ENCODE assay signal across 22 mouse cellular contexts in the genomic region with DNA sequence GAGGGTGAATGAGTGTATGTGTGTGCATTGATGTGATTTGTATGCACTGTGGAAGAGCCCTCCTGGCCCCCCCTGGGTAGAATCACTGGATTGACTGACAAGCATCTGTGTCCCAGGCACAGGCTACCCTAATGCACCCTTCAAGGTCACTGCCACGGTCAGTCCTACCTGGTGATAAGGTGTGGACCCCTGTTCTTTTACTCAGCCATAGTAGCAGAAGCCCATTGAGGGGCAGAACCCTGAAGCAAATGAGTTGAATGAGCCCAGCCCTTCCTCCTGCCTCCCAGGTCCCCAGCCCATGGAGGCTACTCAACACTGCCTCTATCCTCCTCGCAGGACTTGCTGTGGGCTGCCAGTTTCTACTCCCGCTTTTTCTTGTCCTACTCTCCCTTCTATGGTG. TPM values are rescaled to one million over a fixed set of nuclear protein-coding genes. Genes with fewer than 3 reads are reported as not detected.
DNase-seq lines count a peak whose midpoint lies in the region; ATAC-seq and TF ChIP-seq lines count a peak whose summit lies in the region.
"Had no signal": no experiment of that assay in that cellular context is flagged by ENCODE, and none has a peak within 500 bp of the region (broad histone marks: within the 10 kb centered on the region; RNA-seq: fewer than 3 reads in every experiment).

No protein-coding gene starts in this region.

- no peak overlapping the region for H3K4me2 ChIP-seq in heart, embryonic 15.5 days
- H3K4me2 ChIP-seq in lung, postnatal 0 days (replicated peaks; ENCODE audit: low read depth, low read length), result no peak overlapping the region
- H3K4me2 ChIP-seq: embryonic facial prominence, embryonic 13.5 days; forebrain, embryonic 12.5 days; heart, embryonic 12.5 days; hindbrain, embryonic 15.5 days had no signal

- DNase-seq in adrenal gland, adult 2 months, result peak; percentile 62
- no peak for DNase-seq in adrenal gland, postnatal 4 days (ENCODE audit: low spot score in 2 of 2)
- no peak for DNase-seq in heart, postnatal 25 days (ENCODE audit: low spot score)
- no peak for DNase-seq in liver, adult 2 months (ENCODE audit: extremely low read depth, low read depth, low spot score)
- DNase-seq in liver, result no peak
- no peak for DNase-seq in lung, postnatal 0 days (ENCODE audit: low spot score)
- DNase-seq in lung, postnatal 36 days, result no peak
- DNase-seq: cerebellum, adult 18-20 months; cerebellum, adult 9-11 months; cerebellum, postnatal 36 days; gastrocnemius, postnatal 10 days; heart, adult 2 months; heart, postnatal 10 days had no signal

- no peaks in the 10 kb centered on the region for H3K27me3 ChIP-seq in heart, embryonic 15.5 days
- H3K27me3 ChIP-seq in liver, adult 2 months (ENCODE audit: control insufficient read depth, insufficient read depth, low read length), result no peaks in the 10 kb centered on the region
- no peaks in the 10 kb centered on the region for H3K27me3 ChIP-seq in lung, postnatal 0 days (replicated peaks; ENCODE audit: insufficient read depth, low read length)
- H3K27me3 ChIP-seq: embryonic facial prominence, embryonic 13.5 days; forebrain, embryonic 12.5 days; heart, embryonic 12.5 days; hindbrain, embryonic 15.5 days had no signal

- H3K4me3 ChIP-seq in heart, embryonic 15.5 days, result no peak overlapping the region
- no peak overlapping the region for H3K4me3 ChIP-seq in liver, adult 2 months (ENCODE audit: insufficient read depth, low read depth, low read length)
- no peak overlapping the region for H3K4me3 ChIP-seq in lung, postnatal 0 days (ENCODE audit: low read depth, low read length)
- H3K4me3 ChIP-seq: embryonic facial prominence, embryonic 13.5 days; forebrain, embryonic 12.5 days; heart, adult 2 months; heart, embryonic 12.5 days; hindbrain, embryonic 10.5 days; hindbrain, embryonic 15.5 days had no signal

- H3K79me2 ChIP-seq in liver, adult 2 months (ENCODE audit: control insufficient read depth, insufficient read depth, low read length), result no peaks in the 10 kb centered on the region

- WGBS in heart, embryonic 15.5 days, result 77% methylated on average over 3 of the region's 3 CpGs
- 64% methylated on average over 3 of the region's 3 CpGs for WGBS in liver, adult 2 months
- WGBS in lung, postnatal 0 days, result 66% methylated on average over 3 of the region's 3 CpGs

- no peak overlapping the region for H3K9ac ChIP-seq in heart, embryonic 15.5 days
- no peak overlapping the region for H3K9ac ChIP-seq in liver, adult 2 months (ENCODE audit: low read depth, low read length)
- no peak overlapping the region for H3K9ac ChIP-seq in lung, postnatal 0 days (replicated peaks; ENCODE audit: low read depth)
- H3K9ac ChIP-seq: embryonic facial prominence, embryonic 13.5 days; forebrain, embryonic 12.5 days; heart, embryonic 12.5 days; hindbrain, embryonic 15.5 days had no signal

- no peak for TF ChIP-seq POLR2A in liver, adult 2 months (IDR thresholded peaks at IDR 0.05; ENCODE audit: extremely low read depth, insufficient read depth, low read length)

- intact Hi-C loops in heart, postnatal 25 days (cut with DNase I), result no loop called here

- TF ChIP-seq CTCF in liver, adult 2 months (IDR thresholded peaks at IDR 0.05; ENCODE audit: low read depth, low read length), result no peak
- TF ChIP-seq CTCF in lung, postnatal 0 days (IDR thresholded peaks at IDR 0.05), result no peak

- H3K36me3 ChIP-seq in heart, embryonic 15.5 days, result peaks cover 65% of the 10 kb centered on the region
- H3K36me3 ChIP-seq in liver, adult 2 months (ENCODE audit: control insufficient read depth, insufficient read depth, low read length), result peaks cover 4% of the 10 kb centered on the region
- H3K36me3 ChIP-seq in lung, postnatal 0 days (ENCODE audit: insufficient read depth, low read length), result peaks cover 16% of the 10 kb centered on the region

- H3K4me1 ChIP-seq in heart, embryonic 15.5 days (replicated peaks), result peaks cover 17% of the 10 kb centered on the region
- H3K4me1 ChIP-seq in liver, adult 2 months (ENCODE audit: control insufficient read depth, insufficient read depth, low read length), result peaks cover 34% of the 10 kb centered on the region
- peaks cover 27% of the 10 kb centered on the region; the same call in 1 of the 2 replicates for H3K4me1 ChIP-seq in lung, postnatal 0 days (ENCODE audit: insufficient read depth, low read depth, low read length)
- H3K4me1 ChIP-seq: embryonic facial prominence, embryonic 13.5 days; forebrain, embryonic 12.5 days; hindbrain, embryonic 15.5 days had no signal

- TF ChIP-seq EP300 in lung, postnatal 0 days (IDR thresholded peaks at IDR 0.05), result no peak

- H3K9me3 ChIP-seq in heart, embryonic 15.5 days (replicated peaks), result no peaks in the 10 kb centered on the region
- no peaks in the 10 kb centered on the region for H3K9me3 ChIP-seq in lung, postnatal 0 days (ENCODE audit: low read length)
- H3K9me3 ChIP-seq: embryonic facial prominence, embryonic 13.5 days; forebrain, embryonic 12.5 days; heart, embryonic 12.5 days; hindbrain, embryonic 10.5 days; hindbrain, embryonic 15.5 days had no signal

- ATAC-seq in heart, embryonic 15.5 days (replicated peaks; ENCODE audit: insufficient number of reproducible peaks, insufficient read depth, low FRiP score, low read depth), result 0 out of 2 replicates have a peak, but pooled peaks have one; percentile 7
- no peak for ATAC-seq in lung, postnatal 0 days
- ATAC-seq: forebrain, embryonic 16.5 days; inflammation-experienced regulatory T-cells, adult 6 months had no signal

- H3K27ac ChIP-seq in heart, embryonic 15.5 days, result no peak overlapping the region
- H3K27ac ChIP-seq in liver, adult 2 months (replicated peaks; ENCODE audit: insufficient read depth, low read depth, low read length), result peak overlapping the region; percentile 11; the same call in 1 of the 2 replicates
- 0 out of 2 replicates have a peak overlapping the region, but pooled peaks have one; percentile 82 for H3K27ac ChIP-seq in lung, postnatal 0 days (ENCODE audit: low read length)
- H3K27ac ChIP-seq: embryonic facial prominence, embryonic 13.5 days; forebrain, embryonic 12.5 days; heart, adult 2 months; hindbrain, embryonic 10.5 days; hindbrain, embryonic 15.5 days had no signal

RNA-seq across cellular contexts. Expression of a gene that starts 13.9 kb away (rescaled TPM):
- total RNA-seq in adrenal gland, adult 2 months (2021), result 10 to 100 TPM; 13.3 to 17.6 TPM
- polyA plus RNA-seq in adrenal gland, adult 2 months (2012; rRNA removed), result 57.7 and 61.3 TPM in 2 replicates
- 10 to 100 TPM; 12.2 to 19.3 TPM for total RNA-seq in adrenal gland, postnatal 4 days (2021)
- 39.4 and 43.9 TPM in 2 replicates for polyA plus RNA-seq in heart, embryonic 15.5 days (2015; fragmentation: Nextera tagmentation; extraction: Ambion mirVana)
- total RNA-seq in heart, postnatal 25 days (2021), result 10 to 100 TPM; 35.9 to 36.0 TPM
- 1.4 and 2.8 TPM in 2 replicates for total RNA-seq in liver, adult 2 months (2014; rRNA removed)
- 4.8 TPM in 2 replicates for polyA plus RNA-seq in liver, adult 2 months (2012; rRNA removed)
- polyA plus RNA-seq in lung, postnatal 0 days (2015; fragmentation: Nextera tagmentation; extraction: Ambion mirVana), result 79.6 and 96.1 TPM in 2 replicates
- polyA plus RNA-seq: inflammation-experienced regulatory T-cells, adult 6 months had no signal

RNA-seq across cellular contexts. Expression of a gene that starts 46.3 kb away (rescaled TPM):
- 1,000 to 10,000 TPM; 1,573 to 1,677 TPM for total RNA-seq in adrenal gland, adult 2 months (2021)
- polyA plus RNA-seq in adrenal gland, adult 2 months (2012; rRNA removed), result 836 and 1,349 TPM in 2 replicates
- total RNA-seq in adrenal gland, postnatal 4 days (2021), result 100 to 1,000 TPM; 385 to 397 TPM
- polyA plus RNA-seq in heart, embryonic 15.5 days (2015; fragmentation: Nextera tagmentation; extraction: Ambion mirVana), result 29.3 and 48.4 TPM in 2 replicates
- 1 to 10 TPM; 5.2 to 5.4 TPM for total RNA-seq in heart, postnatal 25 days (2021)
- total RNA-seq in liver, adult 2 months (2014; rRNA removed), result 284 and 293 TPM in 2 replicates
- 586 and 618 TPM in 2 replicates for polyA plus RNA-seq in liver, adult 2 months (2012; rRNA removed)
- 35.0 and 36.8 TPM in 2 replicates for polyA plus RNA-seq in lung, postnatal 0 days (2015; fragmentation: Nextera tagmentation; extraction: Ambion mirVana)

RNA-seq across cellular contexts. Expression of a gene that starts 53.8 kb away (rescaled TPM):
- total RNA-seq in adrenal gland, adult 2 months (2021), result 10 to 100 TPM in 1 of 2 experiments, 1 to 10 TPM in 1; 4.1 to 10.3 TPM
- 9.1 and 9.4 TPM in 2 replicates for polyA plus RNA-seq in adrenal gland, adult 2 months (2012; rRNA removed)
- total RNA-seq in adrenal gland, postnatal 4 days (2021), result 10 to 100 TPM; 21.8 to 23.9 TPM
- 21.8 and 30.0 TPM in 2 replicates for polyA plus RNA-seq in heart, embryonic 15.5 days (2015; fragmentation: Nextera tagmentation; extraction: Ambion mirVana)
- 1 to 10 TPM; 8.9 to 9.3 TPM for total RNA-seq in heart, postnatal 25 days (2021)
- 3.1 and 4.0 TPM in 2 replicates for total RNA-seq in liver, adult 2 months (2014; rRNA removed)
- 3.1 and 3.8 TPM in 2 replicates for polyA plus RNA-seq in liver, adult 2 months (2012; rRNA removed)
- 23.8 and 25.9 TPM in 2 replicates for polyA plus RNA-seq in lung, postnatal 0 days (2015; fragmentation: Nextera tagmentation; extraction: Ambion mirVana)
- polyA plus RNA-seq: inflammation-experienced regulatory T-cells, adult 6 months had no signal

RNA-seq across cellular contexts. Expression of a gene that starts 53.8 kb away (rescaled TPM):
- under 1 TPM; 0.17 to 0.62 TPM for total RNA-seq in adrenal gland, adult 2 months (2021)
- polyA plus RNA-seq in adrenal gland, adult 2 months (2012; rRNA removed), result 0.16 and 0.46 TPM in 2 replicates
- 1 to 10 TPM in 1 of 2 experiments, under 1 TPM in 1; 0.71 to 2.2 TPM for total RNA-seq in adrenal gland, postnatal 4 days (2021)
- polyA plus RNA-seq in heart, embryonic 15.5 days (2015; fragmentation: Nextera tagmentation; extraction: Ambion mirVana), result 0.19 and 0.25 TPM in 2 replicates
- under 1 TPM in 1 of 2 experiments, not detected in 1; 0.10 TPM for total RNA-seq in heart, postnatal 25 days (2021)
- not detected in 2 replicates for total RNA-seq in liver, adult 2 months (2014; rRNA removed)
- 0.05 TPM in 1 of 2 replicates, not detected in the other for polyA plus RNA-seq in liver, adult 2 months (2012; rRNA removed)
- polyA plus RNA-seq in lung, postnatal 0 days (2015; fragmentation: Nextera tagmentation; extraction: Ambion mirVana), result 2.0 and 2.3 TPM in 2 replicates
- total RNA-seq: MEL had no signal

Comparison
In these comparisons a context has a peak if more than half of its experiments do, and no peak if none do; other contexts are left out.
1. RNA of a gene that starts 46.3 kb away (total RNA-seq): 1,573 to 1,677 TPM in adrenal gland, adult 2 months, 385 to 397 TPM in adrenal gland, postnatal 4 days and 284 to 293 TPM in liver, adult 2 months; 5.2 to 5.4 TPM in heart, postnatal 25 days; every median in the first group is over 10 times any median in the second.